Mouse (Mus musculus): ENCODE results near the gene Gprc5a. TPM values are rescaled to one million over a fixed set of nuclear protein-coding genes. Genes with fewer than 3 reads are reported as not detected.

Gene Gprc5a
- polyA plus RNA-seq, 1 experiment from 2014 or later: 9.8 TPM

- DNase-seq (ENCODE audit: low spot score): no peak
- no peak overlapping the region for H3K4me2 ChIP-seq (replicated peaks; ENCODE audit: low read depth)
- H3K36me3 ChIP-seq (ENCODE audit: control insufficient read depth, insufficient read depth, low read length): no peaks in the 10 kb centered on the region
- H3K4me3 ChIP-seq (ENCODE audit: low read depth, low read length): no peak overlapping the region
- H3K9ac ChIP-seq (ENCODE audit: low read length): no peak overlapping the region
- no peak for ATAC-seq (ENCODE audit: low FRiP score, low TSS enrichment)
- WGBS: 18% methylated on average over 7 of the region's 7 CpGs
- TF ChIP-seq EP300 (optimal IDR thresholded peaks at IDR 0.05) (no peak), CTCF (IDR thresholded peaks at IDR 0.05; ENCODE audit: low read depth) (no peak)
- H3K27me3 ChIP-seq (ENCODE audit: control insufficient read depth, insufficient read depth, low read length): no peaks in the 10 kb centered on the region
- no peak overlapping the region for H3K27ac ChIP-seq (replicated peaks)
- no peaks in the 10 kb centered on the region for H3K9me3 ChIP-seq (ENCODE audit: control insufficient read depth, low read length)
- H3K4me1 ChIP-seq (replicated peaks; ENCODE audit: control insufficient read depth, insufficient read depth): no peaks in the 10 kb centered on the region
These were observed 47.1 kb downstream of the Gprc5a start for GRCm38 (mm10) chr6:135112411-135113113.

GRCm38 (mm10) chr6:135113114-135113436, 47.6 kb downstream of the Gprc5a start:
- H3K36me3 ChIP-seq (ENCODE audit: control insufficient read depth, insufficient read depth, low read length): no peaks in the 10 kb centered on the region
- no peaks in the 10 kb centered on the region for H3K27me3 ChIP-seq (ENCODE audit: control insufficient read depth, insufficient read depth, low read length)
- H3K4me3 ChIP-seq (ENCODE audit: low read depth, low read length): no peak overlapping the region
- DNase-seq (ENCODE audit: low spot score) (no peak), ATAC-seq (ENCODE audit: low FRiP score, low TSS enrichment) (no peak)
- no peaks in the 10 kb centered on the region for H3K9me3 ChIP-seq (ENCODE audit: control insufficient read depth, low read length)
- no peaks in the 10 kb centered on the region for H3K4me1 ChIP-seq (replicated peaks; ENCODE audit: control insufficient read depth, insufficient read depth)
- no peak overlapping the region for H3K27ac ChIP-seq (replicated peaks)
- no peak overlapping the region for H3K4me2 ChIP-seq (replicated peaks; ENCODE audit: low read depth)
- no peak overlapping the region for H3K9ac ChIP-seq (ENCODE audit: low read length)
- WGBS: 24% methylated on average over 6 of the region's 6 CpGs
- TF ChIP-seq EP300 (optimal IDR thresholded peaks at IDR 0.05): no peak

GRCm38 (mm10) chr6:135116479-135116878, 51.0 kb downstream of the Gprc5a start:
- ATAC-seq (ENCODE audit: low FRiP score, low TSS enrichment) (no peak), DNase-seq (ENCODE audit: low spot score) (no peak)
- 90% methylated on average over 8 of the region's 8 CpGs for WGBS
- H3K4me1 ChIP-seq (replicated peaks; ENCODE audit: control insufficient read depth, insufficient read depth): no peaks in the 10 kb centered on the region
- no peaks in the 10 kb centered on the region for H3K27me3 ChIP-seq (ENCODE audit: control insufficient read depth, insufficient read depth, low read length)
- H3K4me2 ChIP-seq (replicated peaks; ENCODE audit: low read depth): no peak overlapping the region
- no peaks in the 10 kb centered on the region for H3K36me3 ChIP-seq (ENCODE audit: control insufficient read depth, insufficient read depth, low read length)
- H3K9me3 ChIP-seq (ENCODE audit: control insufficient read depth, low read length): no peaks in the 10 kb centered on the region
- no peak overlapping the region for H3K27ac ChIP-seq (replicated peaks)
- no peak overlapping the region for H3K4me3 ChIP-seq (ENCODE audit: low read depth, low read length)
- TF ChIP-seq EP300 (optimal IDR thresholded peaks at IDR 0.05) (no peak), CTCF (IDR thresholded peaks at IDR 0.05; ENCODE audit: low read depth) (no peak)
- no peak overlapping the region for H3K9ac ChIP-seq (ENCODE audit: low read length)

GRCm38 (mm10) chr6:135118183-135118582, 52.7 kb downstream of the Gprc5a start, which contains the start of gene Gprc5d:
Gene Gprc5d, minus strand, starts transcription at chr6:135118283.
- Histone ChIP-seq H3K27me3 (ENCODE audit: control insufficient read depth, insufficient read depth, low read length) (no peaks in the 10 kb centered on the region), H3K9me3 (ENCODE audit: control insufficient read depth, low read length) (no peaks in the 10 kb centered on the region), H3K36me3 (ENCODE audit: control insufficient read depth, insufficient read depth, low read length) (no peaks in the 10 kb centered on the region), H3K4me3 (ENCODE audit: low read depth, low read length) (no peak within 1 kb of the TSS), H3K4me1 (replicated peaks; ENCODE audit: control insufficient read depth, insufficient read depth) (no peaks in the 10 kb centered on the region), H3K27ac (replicated peaks) (no peak within 1 kb of the TSS), H3K9ac (ENCODE audit: low read length) (no peak within 1 kb of the TSS), H3K4me2 (replicated peaks; ENCODE audit: low read depth) (no peak within 1 kb of the TSS)
- 79% methylated on average over 5 of the region's 5 CpGs for WGBS
- no peak for ATAC-seq (ENCODE audit: low FRiP score, low TSS enrichment)
- TF ChIP-seq EP300 (optimal IDR thresholded peaks at IDR 0.05): no peak
- DNase-seq (ENCODE audit: low spot score): no peak

- WGBS: 61% methylated on average over 5 of the region's 5 CpGs
- ATAC-seq (ENCODE audit: low FRiP score, low TSS enrichment): no peak
These were observed 59.4 kb downstream of the Gprc5a start for GRCm38 (mm10) chr6:135124755-135125380.

GRCm38 (mm10) chr6:135133086-135133485, 67.6 kb downstream of the Gprc5a start:
- no peaks in the 10 kb centered on the region; the same call in 1 of the 2 replicates for H3K36me3 ChIP-seq (ENCODE audit: control insufficient read depth, insufficient read depth, low read length)
- WGBS: 83% methylated on average over 7 of the region's 7 CpGs
- no peak overlapping the region for H3K9ac ChIP-seq (ENCODE audit: low read length)
- H3K4me1 ChIP-seq (replicated peaks; ENCODE audit: control insufficient read depth, insufficient read depth): no peaks in the 10 kb centered on the region
- DNase-seq (ENCODE audit: low spot score) (no peak), ATAC-seq (ENCODE audit: low FRiP score, low TSS enrichment) (no peak)
- TF ChIP-seq EP300 (optimal IDR thresholded peaks at IDR 0.05): no peak
- TF ChIP-seq CTCF (IDR thresholded peaks at IDR 0.05; ENCODE audit: low read depth): no peak
- H3K4me2 ChIP-seq (replicated peaks; ENCODE audit: low read depth): no peak overlapping the region
- H3K9me3 ChIP-seq (ENCODE audit: control insufficient read depth, low read length): no peaks in the 10 kb centered on the region
- no peak overlapping the region for H3K4me3 ChIP-seq (ENCODE audit: low read depth, low read length)
- no peaks in the 10 kb centered on the region for H3K27me3 ChIP-seq (ENCODE audit: control insufficient read depth, insufficient read depth, low read length)
- H3K27ac ChIP-seq (replicated peaks): no peak overlapping the region

More at GRCm38 (mm10) chr6:135124755-135125380, 59.4 kb downstream of the Gprc5a start:
- no peak overlapping the region for H3K4me2 ChIP-seq (replicated peaks; ENCODE audit: low read depth)
- no peak for TF ChIP-seq EP300 (optimal IDR thresholded peaks at IDR 0.05)
- no peak for TF ChIP-seq CTCF (IDR thresholded peaks at IDR 0.05; ENCODE audit: low read depth)
- H3K27ac ChIP-seq (replicated peaks): no peak overlapping the region
- no peak for DNase-seq (ENCODE audit: low spot score)
- H3K9ac ChIP-seq (ENCODE audit: low read length): no peak overlapping the region
- no peak overlapping the region for H3K4me3 ChIP-seq (ENCODE audit: low read depth, low read length)
- H3K9me3 ChIP-seq (ENCODE audit: control insufficient read depth, low read length): no peaks in the 10 kb centered on the region
- no peaks in the 10 kb centered on the region for H3K36me3 ChIP-seq (ENCODE audit: control insufficient read depth, insufficient read depth, low read length)
- no peaks in the 10 kb centered on the region for H3K27me3 ChIP-seq (ENCODE audit: control insufficient read depth, insufficient read depth, low read length)
- no peaks in the 10 kb centered on the region for H3K4me1 ChIP-seq (replicated peaks; ENCODE audit: control insufficient read depth, insufficient read depth)
